Mouse (Mus musculus) adrenal gland, postnatal 25 days (tissue): ENCODE results near the gene Nlrp1b. TPM values are rescaled to one million over a fixed set of nuclear protein-coding genes. Genes with fewer than 3 reads are reported as not detected.

Source experiments
- DNase-seq: peaks from one replicate; pipeline ENCODE4 v3.0.0; 2021; ENCODE audit warnings: mixed read lengths
- long read RNA-seq: library from polyadenylated mRNA; stranded (forward); transcript quantifications from one replicate; pipeline ENCODE4 v2.0.0, GENCODE M21; 2021
- total RNA-seq: library from RNA; stranded (reverse); gene quantifications from 2 replicates; pipeline ENCODE4 v1.2.3, GENCODE M21; 2021

Nlrp1b gene
- total RNA-seq, result 0.30 and 0.33 TPM in 2 replicates
- long read RNA-seq, result 0 reads

DNA sequence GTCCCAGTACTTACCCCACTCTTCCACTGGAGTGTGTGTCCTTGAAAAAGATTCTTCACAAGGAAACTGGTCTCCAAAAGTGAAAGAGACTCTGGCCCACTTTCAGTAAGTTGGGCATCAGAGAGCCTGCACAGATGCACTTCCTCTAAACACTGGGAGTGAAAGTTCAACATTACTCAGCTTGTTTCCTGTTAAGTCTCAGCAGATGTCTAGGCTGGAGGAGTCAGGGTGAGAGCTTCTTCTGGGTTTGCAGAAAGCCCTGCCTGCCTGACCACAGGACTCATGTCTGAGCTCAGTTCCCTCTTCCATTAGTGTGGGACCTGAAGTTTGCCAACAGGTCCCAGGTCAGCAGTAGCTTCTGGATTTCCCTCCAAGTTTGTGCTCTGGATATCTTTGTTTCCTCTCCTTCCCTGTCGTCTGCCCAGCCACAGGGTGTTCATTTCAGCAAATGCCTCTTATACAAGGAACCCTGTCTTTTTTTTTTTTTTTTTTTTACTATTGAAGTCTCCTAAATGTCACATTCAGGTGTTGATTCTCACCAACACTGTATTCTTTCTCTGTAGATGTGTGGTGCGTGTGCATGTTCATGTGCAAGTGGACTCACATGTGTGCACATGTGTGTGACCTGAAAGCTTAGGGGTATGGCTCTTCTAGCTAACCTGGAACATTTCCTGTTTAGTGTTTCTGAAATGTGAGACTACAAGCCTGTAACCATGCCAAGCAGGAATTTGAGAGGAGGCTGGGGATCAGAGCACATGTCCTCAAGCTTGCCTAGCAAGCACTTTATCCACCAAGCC is at the start of gene Nlrp1b:
TSS of gene Nlrp1b (minus strand) at position 50 of the 797 bp plus-strand sequence.
- DNase-seq, result no peak

DNA sequence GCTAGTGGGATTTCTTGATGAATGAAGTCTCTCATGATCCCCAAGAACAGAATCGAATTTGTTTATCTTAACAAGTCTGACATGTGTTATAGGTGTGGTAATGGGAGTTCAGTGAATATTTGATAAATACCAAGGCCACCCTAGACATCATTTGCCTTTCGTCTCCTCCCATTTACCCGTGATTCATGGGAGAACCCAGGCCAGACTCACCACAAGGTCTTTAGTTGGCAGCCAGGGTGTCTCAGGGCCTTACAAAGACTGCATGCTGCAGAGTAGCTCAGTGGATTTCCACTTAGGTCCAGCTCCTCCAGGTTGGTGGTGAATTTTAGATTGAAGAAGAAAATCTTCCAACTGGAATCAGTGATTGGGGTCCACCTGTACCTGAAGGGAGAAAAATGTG is 30.5 kb upstream of the Nlrp1b start:
- no peak for DNase-seq

DNA sequence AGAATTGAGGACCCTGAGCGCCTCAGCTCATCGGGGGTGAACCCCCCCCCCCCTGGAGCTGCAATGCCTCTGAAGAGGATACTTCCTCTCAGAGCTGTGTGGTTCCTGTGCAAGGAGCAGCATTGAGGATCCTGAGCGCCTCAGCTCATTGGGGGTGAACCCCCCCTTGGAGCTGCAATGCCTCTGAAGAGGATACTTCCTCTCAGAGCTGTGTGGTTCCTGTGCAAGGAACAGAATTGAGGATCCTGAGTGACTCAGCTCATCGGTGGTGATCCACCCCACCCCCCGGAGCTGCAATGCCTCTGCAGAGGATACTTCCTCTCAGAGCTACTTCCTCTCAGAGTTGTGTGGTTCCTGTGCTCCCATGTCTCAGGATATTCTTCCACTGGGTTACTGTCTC is 20.8 kb upstream of the Nlrp1b start:
- no peak for DNase-seq

DNA sequence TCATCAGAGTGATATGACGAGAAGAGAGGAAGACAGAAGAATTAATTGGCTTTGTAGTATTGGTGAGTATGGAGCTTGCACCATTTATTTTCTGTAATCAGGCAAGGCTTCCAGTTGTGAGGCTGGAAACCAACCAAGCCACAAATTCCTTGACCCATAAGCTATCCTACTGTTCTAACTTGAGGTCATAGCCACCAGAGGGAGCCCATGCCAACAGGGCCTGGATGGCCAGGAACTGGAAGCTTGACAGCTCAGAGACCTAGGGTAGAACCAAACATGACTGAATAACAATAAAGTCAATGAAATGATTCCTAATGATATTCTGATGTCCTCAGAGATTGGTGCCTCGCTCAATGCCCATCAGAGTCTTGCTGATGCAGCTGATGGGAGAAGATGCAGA is 5.9 kb downstream of the Nlrp1b start:
- DNase-seq, result peak; percentile 9

DNA sequence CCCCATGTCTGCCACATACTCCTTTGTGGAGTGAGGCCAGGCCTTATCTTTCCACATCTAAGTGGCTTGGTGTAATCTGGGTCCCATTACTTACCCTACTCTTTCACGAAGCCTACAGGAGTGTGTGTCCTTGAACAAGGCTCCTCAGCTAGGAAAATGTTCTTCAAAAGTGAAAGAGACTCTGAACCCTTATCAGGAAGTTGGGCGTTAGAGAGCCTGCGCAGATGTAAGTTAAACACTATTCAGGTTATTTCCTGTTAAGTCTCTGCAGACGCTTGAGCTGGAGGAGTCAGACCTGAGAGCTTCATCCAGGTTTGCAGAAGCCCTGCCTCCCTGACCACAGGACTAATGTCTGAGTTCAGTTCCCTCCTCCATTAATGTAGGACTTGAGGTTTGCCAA is 27.8 kb downstream of the Nlrp1b start:
- DNase-seq, result no peak

DNA sequence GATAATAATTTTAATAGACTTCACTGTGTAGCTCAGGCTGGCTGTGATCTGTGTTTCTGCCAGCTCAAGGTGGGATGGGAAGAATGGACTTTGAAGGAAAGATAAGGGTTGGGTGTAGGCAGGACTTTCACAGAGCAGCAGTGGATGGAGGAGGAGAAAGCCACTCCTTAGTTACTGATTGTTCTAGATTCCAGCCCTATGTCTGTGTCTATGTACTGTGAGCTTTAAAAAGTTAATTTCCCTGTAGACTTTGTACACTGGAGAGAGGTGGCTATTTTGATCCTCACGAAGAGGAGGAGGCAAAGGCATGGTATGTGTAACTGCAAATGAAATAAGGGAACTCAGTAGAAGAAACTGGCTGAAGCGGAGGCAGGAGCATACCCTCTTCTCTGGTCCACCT is 31.2 kb downstream of the Nlrp1b start:
- no peak for DNase-seq

DNA sequence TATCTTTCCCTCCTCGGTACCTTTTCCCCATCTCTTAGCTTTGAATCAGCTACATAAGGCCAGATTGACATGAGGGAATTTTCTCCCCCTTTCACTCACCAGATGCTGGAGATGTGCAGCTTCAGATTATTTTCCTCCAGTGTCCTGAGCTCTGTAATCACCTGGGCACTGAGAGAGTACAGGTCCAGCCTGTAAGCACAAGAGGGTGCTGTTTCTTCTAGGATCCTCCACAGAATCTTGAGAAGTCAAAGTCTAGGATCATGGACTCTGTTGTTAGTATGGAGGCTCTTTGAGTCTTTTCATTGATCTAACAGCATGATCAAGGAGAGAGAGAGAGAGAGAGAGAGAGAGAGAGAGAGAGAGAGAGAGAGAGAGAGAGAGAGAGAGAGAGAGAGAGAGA is 60.9 kb downstream of the Nlrp1b start:
- no peak for DNase-seq

DNA sequence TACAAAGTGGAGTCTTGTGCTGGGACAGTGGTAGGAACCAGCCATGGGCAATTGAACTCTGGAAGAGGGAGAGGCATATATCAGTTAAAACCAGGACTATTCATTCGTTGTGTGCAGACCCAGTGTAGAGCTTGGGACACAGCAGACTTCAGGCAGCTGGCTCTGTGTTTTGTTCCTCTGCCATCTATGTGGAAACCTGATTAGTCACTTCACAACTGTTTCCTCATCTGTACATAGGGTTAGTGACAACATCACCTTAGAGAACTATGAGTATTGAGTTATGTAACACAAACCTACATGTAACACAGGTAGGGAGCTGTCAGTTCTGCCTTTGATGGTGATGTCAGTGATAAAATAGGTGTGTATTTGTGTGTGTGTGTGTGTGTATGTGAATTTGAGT is 66.4 kb downstream of the Nlrp1b start:
- DNase-seq, result no peak

DNA sequence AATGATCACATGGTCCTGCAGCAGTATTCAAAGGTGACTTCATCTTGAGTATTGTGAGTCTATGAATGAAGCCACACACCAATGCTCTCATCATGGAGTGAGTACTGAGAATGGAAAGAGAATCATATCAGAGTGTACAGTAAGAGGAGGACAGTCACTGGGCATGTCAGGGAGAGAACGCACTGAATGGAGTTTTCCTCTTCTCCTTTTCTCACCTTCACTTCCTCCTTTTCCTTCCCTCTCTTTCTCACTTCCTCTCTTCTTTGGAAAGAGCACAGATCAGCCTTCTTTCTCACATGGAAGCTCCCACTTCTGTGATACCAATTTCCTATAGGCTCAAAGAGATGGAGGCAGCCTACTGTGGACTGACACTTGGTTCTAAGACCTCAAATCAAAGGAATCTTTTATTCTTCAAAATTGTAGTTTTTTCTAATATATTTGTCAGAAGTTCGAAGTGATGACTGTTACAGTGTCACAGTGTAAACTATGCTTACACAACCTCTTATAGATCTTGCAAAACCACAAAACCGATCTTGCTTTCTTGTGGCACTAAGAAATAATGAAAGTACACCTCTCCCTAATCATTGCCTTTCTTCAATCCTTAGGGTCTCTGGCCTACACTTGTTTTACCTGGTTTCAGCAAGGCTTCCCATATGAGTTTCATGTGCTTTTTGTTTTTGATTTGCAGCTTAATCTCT is 70.9 kb downstream of the Nlrp1b start:
- no peak for DNase-seq

DNA sequence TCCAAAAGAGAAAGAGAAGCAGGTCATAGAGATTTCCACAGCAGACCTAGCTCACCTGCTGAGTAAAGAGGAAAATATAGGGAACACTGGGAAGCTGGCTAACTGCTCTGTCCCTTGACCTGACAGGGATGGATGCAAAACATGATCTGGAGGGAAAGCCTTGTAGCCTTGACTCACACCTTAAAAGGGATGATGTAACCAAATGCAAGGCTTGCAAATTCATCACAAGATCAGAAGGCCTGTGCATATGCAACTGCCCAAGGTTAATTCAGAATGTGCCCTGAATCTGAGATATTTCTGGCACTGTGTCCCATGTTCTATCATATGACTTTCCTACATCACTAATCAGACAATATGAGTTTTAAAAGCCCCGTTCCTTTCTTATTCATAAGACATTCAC is 75.3 kb downstream of the Nlrp1b start:
- DNase-seq, result no peak

DNA sequence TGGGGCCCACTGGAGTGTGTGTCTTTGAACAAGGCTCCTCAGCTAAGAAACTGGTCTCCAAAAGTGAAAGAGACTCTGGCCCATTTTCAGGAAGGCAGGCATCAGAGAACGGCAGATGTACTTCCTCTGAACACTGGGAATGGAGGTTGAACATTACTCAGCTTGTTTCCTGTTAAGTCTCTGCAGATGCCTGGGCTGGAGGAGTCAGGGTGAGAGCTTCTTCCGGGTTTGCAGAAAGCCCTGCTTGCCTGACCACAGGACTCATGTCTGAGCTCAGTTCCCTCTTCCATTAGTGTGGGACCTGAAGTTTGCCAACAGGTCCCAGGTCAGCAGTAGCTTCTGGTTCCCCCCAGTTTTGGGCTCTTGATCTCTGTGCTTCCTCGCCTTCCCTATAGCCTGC is 85.9 kb downstream of the Nlrp1b start, which contains the start of gene Nlrp1a:
TSS of gene Nlrp1a (minus strand) at position 44 of the 400 bp plus-strand sequence.
- DNase-seq, result no peak

DNA sequence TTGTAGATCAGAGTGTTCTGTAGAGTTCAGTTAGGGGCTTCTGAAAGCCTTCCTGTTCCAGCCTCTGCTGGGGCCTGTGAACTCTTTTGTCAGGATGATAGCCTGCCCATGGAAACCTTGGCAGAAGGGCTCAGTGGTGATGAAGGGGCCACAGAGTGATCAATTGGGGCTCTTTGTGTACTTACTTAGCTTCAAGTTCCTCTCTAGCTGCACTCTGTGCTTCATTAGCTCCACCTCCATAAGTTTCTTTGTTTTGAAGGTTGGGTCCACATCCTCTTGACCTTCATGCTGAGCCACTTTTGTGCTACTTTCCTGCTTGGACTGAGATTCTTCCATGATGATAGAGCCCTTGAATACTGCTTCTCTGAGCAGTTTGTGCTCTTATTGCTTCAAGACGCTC is 88.5 kb downstream of the Nlrp1b start:
- no peak for DNase-seq

DNA sequence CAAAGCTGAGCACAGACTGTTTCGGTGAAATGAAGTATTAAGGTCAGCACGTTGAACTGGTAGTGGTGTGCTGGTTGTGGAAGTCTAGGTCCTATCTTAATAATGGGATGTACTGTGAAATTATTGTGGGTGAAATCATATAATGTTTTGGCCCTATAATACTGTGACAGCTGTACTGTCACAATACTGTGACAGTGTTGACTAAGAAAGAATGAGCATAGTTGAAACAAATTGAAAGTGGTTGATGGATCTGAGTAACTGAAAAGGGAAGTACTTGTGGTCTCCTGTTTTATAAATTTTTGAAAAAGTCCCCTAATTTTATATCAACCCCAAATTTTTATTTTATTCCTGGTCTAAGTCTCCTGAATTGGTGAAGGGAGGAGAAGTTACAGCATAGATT is 123.4 kb downstream of the Nlrp1b start:
- DNase-seq, result no peak

DNA sequence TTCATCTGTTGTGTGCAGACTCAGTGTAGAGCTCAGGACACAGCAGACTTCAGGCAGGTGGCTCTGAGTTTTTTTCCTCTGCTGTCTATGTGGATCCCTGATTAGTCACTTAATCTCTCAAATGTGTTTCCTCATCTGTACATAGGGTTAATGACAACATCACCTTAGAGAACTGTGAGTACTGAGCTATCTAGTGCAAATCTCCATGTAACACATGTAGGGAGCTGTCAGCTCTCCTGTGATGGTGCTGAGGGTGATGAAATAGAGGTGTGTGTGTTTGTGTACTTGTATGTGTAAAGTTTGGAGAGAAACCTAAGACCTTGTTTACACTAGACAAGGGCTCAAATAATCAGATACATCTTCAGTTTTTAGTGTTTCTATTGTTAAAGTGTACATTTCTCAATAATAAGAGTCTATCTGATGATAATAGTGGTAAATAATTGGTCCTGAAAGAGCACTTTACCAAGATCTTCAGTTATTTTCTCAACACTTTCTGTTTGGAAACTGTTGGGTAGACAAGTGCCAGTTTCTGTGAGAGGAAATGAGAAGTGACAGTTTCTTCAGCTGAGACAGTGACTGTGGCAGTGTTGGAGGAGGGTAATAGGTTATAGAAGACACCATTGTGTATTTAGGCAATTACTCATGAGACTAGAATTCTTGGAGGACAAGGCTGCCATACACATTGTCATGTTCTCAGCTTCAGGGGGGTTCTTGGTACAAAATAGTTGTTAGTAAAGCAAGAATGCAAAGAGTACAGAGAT is 124.1 kb downstream of the Nlrp1b start:
- no peak for DNase-seq

DNA sequence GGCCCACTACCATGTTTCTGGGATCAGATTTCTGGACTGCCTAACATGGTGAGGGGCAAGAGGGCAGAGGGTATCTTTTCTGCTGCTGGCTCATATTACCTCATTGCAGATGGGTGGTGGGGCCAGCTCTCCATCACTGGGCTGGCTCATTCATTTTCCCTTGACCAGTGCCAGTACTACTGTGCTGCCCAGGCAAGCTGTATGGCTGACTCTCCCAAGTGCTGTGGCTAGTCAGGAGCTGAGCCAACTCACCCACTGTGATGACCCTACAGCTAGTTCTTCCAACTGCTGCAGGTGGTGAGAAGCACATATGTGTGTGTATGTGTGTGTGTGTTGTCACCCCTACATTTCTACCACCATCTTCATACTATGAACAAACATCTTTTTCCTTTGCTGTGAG is 126.6 kb downstream of the Nlrp1b start:
- DNase-seq, result no peak

Other genes starting within 250 kb of the Nlrp1b start
- 190 and 227 TPM in 2 replicates for gene C1qbp, start 247.7 kb downstream of the Nlrp1b start, total RNA-seq
- 30.8 and 35.1 TPM in 2 replicates for gene Dhx33, start 226.3 kb downstream of the Nlrp1b start, total RNA-seq
- 24.0 and 24.5 TPM in 2 replicates for gene Mis12, start 211.1 kb downstream of the Nlrp1b start, total RNA-seq
- 75.2 and 95.7 TPM in 2 replicates for gene Derl2, start 210.9 kb downstream of the Nlrp1b start, total RNA-seq
- gene 6330403K07Rik, start 197.2 kb downstream of the Nlrp1b start, total RNA-seq, result 6.9 and 10.4 TPM in 2 replicates
- gene Nlrp1a, start 86.0 kb downstream of the Nlrp1b start, total RNA-seq, result 1.5 and 1.7 TPM in 2 replicates